Mouse (Mus musculus) heart, embryonic 16.5 days (tissue): ENCODE results near the gene Ubl4a. TPM values are rescaled to one million over a fixed set of nuclear protein-coding genes. Genes with fewer than 3 reads are reported as not detected.

ENCODE experiments used
- microRNA-seq: library from miRNA; unstranded; fragments of <30 nt; microRNA quantifications from one replicate; pipeline ENCODE4, GENCODE M21; 2017
- polyA plus RNA-seq: library from polyadenylated mRNA; unstranded; fragments of >200 nt; fragmentation: Nextera tagmentation; extraction: Ambion mirVana; gene quantifications from 2 replicates; pipeline ENCODE4 v1.2.1, GENCODE M21; 2015

Ubl4a gene
- polyA plus RNA-seq, 1 experiment from 2014 or later: 61.2 TPM

Small RNA genes within 50 kb of the gene (microRNA-seq; reads per million reads assigned to microRNA genes)
- 1.2 reads per million for gene Mir7092

Other genes with a start within 250 kb of the Ubl4a start
- not detected in 2 replicates for gene Opn1mw, start 245.8 kb downstream of the Ubl4a start, polyA plus RNA-seq
- 11.3 and 11.5 TPM in 2 replicates for gene Mecp2, start 237.9 kb downstream of the Ubl4a start, polyA plus RNA-seq
- not detected in 2 replicates for gene Tex28, start 205.4 kb downstream of the Ubl4a start, polyA plus RNA-seq
- 0.09 and 0.10 TPM in 2 replicates for gene Tktl1, start 196.0 kb downstream of the Ubl4a start, polyA plus RNA-seq
- 129 and 177 TPM in 2 replicates for gene Flna, start 123.4 kb downstream of the Ubl4a start, polyA plus RNA-seq
- 13.0 and 16.2 TPM in 2 replicates for gene Emd, start 118.5 kb downstream of the Ubl4a start, polyA plus RNA-seq
- 368 and 465 TPM in 2 replicates for gene Rpl10, start 102.4 kb downstream of the Ubl4a start, polyA plus RNA-seq
- 77.6 and 87.9 TPM in 2 replicates for gene Taz, start 91.3 kb downstream of the Ubl4a start, polyA plus RNA-seq
- 15.7 and 17.3 TPM in 2 replicates for gene Dnase1l1, start 90.9 kb downstream of the Ubl4a start, polyA plus RNA-seq
- gene Atp6ap1, start 76.1 kb downstream of the Ubl4a start, polyA plus RNA-seq: 126 and 131 TPM in 2 replicates
- 144 and 150 TPM in 2 replicates for gene Gdi1, start 68.2 kb downstream of the Ubl4a start, polyA plus RNA-seq
- gene Fam50a, start 60.2 kb downstream of the Ubl4a start, polyA plus RNA-seq: 55.0 and 56.6 TPM in 2 replicates
- gene Plxna3, start 44.2 kb downstream of the Ubl4a start, polyA plus RNA-seq: 3.3 and 5.6 TPM in 2 replicates
- 79.3 and 81.7 TPM in 2 replicates for gene Lage3, start 19.6 kb downstream of the Ubl4a start, polyA plus RNA-seq
- gene Slc10a3, start 131 bp upstream of the Ubl4a start, polyA plus RNA-seq: 14.9 and 17.2 TPM in 2 replicates
- 26.4 and 29.0 TPM in 2 replicates for gene Fam3a, start 20.1 kb upstream of the Ubl4a start, polyA plus RNA-seq
- 21.9 and 23.0 TPM in 2 replicates for gene Ikbkg, start 20.1 kb upstream of the Ubl4a start, polyA plus RNA-seq
- 18.0 and 20.3 TPM in 2 replicates for gene G6pdx, start 56.0 kb upstream of the Ubl4a start, polyA plus RNA-seq
- not detected in 2 replicates for gene Gm6880, start 108.2 kb upstream of the Ubl4a start, polyA plus RNA-seq
- gene Olfr1326-ps1, start 201.7 kb upstream of the Ubl4a start, polyA plus RNA-seq: not detected in 2 replicates
- not detected in 2 replicates for gene Olfr1325, start 219.5 kb upstream of the Ubl4a start, polyA plus RNA-seq